Mouse (Mus musculus) kidney, postnatal 4 days (tissue): ENCODE results near the gene Snrpd3.
"Not testable (repeated sequence)": the region's sequence is repeated elsewhere in the genome, so short reads cannot be mapped to it uniquely, and the experiment has no call there.

Experiments used
- DNase-seq, 2 experiments: peaks; one replicate each; pipeline ENCODE4 v3.0.0; 2021; ENCODE audit warnings: mixed read lengths in 2 of 2

Gene Snrpd3

DNA sequence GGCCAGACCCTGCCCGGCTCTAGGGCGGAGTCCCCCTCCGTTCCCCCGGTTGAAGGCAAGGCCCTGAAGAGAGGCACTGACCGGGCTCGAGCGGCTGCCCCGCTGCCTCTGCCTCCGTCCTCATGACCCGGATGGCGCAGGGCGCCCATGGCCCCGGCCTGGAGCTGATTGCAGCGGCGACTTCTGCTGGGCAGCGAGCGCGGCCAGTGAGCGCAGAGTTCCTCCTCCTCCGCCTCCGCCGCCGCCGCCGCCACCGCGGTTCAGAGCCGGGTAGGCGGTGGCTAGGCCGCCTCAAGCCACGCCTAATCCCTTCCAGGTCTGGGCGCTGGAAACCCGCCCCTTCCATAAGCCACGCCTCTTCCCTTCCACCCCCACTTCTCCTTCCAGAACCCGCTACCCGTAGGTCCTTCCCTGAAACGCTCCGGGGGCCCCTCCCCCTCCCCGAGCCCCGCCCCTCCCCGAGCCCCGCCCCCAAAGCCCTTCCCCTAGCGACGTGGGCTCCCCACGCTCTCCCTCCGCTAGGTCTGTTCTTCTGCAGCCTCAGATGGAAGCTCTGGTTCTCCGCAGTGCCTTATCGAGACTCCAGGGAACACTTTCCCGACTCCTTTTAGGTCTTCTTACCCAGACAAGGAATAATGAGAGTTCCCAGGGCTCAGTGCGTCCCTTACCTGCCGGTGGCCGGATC lies at the start of gene Snrpd3:
Gene Snrpd3 (plus strand): TSS at position 479 of the 685 bp plus-strand sequence.
- peak; percentile 93 to 96 for DNase-seq

DNA sequence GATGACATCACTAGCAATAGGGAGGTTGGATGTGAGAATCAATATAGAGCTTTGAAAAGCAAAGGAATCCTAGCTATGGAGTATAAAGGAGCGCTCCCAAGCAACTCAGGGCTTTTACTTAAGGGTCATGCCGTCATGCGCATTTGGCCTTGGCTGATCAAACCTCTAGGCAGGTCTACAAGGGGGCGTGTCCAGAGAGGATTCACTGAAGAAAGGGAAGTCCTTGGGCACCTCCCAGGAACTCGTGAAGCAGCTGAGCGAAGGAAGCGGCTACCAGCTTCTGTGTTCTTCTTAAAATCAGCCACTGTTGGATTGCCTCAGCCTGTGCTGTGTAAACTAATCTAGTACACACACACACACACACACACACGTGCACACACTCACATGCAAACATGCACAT lies 43.9 kb upstream of the Snrpd3 start:
- DNase-seq: no peak

DNA sequence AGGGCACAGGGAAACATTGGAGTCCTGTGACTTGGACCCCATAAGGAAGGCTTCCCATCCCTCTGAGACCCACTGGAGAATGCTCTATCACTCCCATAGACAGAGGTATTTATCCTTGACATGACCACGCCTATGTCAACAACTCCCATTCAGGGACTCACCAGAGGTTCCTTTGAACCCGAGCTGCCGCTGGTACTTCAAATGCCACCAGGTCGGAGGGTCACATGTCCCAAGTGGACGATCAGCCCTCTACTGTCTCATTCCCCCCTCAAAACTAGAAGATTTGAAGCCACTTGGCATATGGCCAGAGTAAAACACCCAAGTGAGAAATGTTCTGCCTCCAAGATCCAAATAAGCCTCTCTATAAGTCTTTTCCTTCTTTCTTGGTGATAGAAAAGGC lies 42.8 kb upstream of the Snrpd3 start:
- no peak for DNase-seq

DNA sequence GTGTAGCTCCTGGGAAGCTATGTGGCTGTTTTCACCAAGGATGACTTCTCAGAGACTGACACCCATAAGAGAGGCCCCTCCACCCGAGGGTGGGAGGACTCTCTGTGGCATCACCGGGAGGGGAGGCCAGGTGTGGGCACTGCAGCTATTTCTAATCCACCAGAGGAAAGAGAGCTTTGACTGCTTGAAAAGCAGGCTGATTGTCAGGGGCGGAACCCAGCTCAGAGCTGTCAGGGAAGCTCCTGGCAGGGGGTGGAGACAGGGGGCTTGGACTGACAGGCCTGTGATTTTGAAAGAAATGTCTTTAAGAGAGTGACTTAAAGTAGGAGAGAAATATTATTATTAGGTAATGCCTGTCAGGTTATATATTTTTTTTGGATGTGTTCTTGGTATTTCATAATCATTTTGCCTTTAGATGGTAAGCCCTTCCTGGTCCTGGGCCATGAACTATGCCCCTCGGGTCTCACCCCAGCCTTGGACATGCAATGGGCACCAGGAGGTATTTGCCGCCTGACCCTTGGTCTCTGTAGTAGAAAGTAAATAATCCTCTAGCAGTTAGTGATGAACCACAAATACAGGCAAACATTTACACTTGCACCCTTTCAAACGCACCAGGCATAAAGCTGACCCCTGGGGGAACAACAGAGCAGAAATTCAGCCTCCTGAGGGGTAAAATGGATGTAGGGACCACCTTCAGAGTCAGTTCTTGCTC lies 42.1 kb upstream of the Snrpd3 start:
- not testable (repeated sequence) for DNase-seq

DNA sequence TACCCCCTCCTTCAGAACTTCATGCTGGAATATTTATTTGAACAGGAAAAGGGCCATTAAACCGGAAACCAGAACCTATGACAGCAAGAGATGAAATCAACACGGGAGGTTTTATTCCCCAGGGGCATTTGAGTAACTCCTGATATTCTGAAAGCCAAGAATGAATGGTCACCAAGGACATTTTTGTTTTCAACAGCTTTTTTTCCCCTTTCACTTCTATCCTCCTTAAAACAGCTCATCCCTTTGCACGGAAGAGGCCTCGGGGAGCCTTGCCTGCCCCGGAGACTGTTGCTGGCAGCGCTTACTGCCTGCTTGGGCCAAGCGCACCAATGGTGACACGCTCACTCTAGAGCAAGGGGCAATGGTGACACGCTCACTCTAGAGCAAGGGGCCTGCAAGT lies 40.3 kb upstream of the Snrpd3 start:
- peak in 1 of 2 experiments; percentile 33 for DNase-seq

DNA sequence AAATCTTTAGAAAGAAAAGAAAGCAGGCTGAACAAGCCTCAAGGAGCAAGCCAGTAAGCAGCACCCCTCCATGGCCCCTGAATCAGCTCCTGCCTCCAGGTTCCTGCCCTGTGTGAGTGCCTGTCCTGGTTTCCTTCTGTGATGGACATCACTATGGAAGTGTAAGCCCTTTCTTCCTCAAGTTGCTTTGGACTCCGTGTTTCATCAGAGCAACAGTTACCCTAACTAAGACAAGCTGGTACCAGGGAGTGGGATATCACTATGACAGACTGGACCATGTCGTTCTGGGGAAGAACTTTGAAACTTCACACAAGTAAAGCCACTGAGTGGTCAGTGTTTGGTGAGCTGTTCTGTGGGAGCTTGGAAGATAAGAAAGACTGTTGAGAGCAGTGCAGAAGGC lies 37.4 kb upstream of the Snrpd3 start:
- no peak for DNase-seq

DNA sequence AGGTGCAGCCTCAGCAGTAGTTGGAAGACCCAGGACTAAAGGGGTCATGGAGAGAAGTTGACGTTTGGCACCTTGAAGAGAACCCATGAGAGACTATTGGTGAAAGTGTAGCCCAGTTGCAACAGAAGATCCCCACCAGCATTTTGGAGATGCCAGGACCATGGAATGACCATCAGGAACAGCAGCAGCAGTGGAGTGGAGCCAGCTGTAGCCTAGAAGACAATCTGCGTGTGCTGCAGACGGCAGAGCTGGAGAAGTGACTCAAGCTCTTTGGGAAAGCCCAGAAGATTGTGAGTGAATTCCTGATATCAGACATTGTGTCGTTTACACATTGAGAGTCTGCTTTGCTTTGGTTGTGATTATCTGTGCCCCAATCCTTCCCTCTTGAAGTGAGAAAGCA lies 35.6 kb upstream of the Snrpd3 start:
- no peak for DNase-seq

DNA sequence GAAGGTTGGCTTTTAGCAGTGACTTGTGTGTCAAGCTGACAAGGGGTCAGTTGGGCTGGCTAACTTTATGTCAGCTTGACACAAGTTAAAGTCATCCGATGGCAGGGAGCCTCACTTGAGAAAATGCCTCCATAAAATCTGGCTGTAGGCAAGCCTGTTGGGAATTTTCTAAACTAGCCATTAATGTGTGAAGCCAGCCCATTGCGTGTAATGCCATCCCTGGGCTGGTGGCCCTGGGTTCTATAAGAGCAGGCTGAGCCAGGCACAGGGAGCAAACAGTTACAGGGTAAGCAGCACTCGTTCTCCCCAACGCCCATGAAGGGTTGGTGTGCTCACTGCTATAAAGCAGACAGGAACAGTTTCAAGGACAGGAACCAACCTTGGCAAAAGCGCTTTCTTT lies 35.1 kb upstream of the Snrpd3 start:
- DNase-seq: no peak

DNA sequence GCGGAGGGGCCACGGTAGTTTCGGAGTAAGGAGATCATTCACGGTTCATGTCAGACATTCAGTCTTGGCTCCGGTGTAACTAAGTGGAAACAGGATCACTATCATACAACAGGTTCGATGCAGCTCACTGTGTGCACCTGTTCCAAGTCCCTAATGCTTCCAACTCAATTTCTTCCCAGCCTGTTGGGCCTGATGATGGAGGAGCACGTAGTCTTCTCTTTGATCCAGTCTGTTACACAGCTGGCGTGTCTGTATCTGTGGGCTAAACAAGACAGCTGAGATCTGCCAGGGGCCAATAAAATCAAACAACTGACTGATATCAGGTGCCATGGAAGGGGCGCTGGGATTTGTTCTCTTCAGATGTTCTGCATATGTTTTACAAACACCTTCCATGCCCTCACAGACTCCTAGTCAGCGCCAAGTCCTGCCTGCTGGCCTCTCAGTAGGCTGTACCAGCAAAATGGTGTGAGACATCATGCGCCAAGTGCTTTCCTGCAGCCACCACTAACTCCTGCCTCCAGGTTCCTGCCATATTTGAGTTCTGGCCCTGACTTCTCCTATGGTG lies 34.4 kb upstream of the Snrpd3 start:
- no peak for DNase-seq

DNA sequence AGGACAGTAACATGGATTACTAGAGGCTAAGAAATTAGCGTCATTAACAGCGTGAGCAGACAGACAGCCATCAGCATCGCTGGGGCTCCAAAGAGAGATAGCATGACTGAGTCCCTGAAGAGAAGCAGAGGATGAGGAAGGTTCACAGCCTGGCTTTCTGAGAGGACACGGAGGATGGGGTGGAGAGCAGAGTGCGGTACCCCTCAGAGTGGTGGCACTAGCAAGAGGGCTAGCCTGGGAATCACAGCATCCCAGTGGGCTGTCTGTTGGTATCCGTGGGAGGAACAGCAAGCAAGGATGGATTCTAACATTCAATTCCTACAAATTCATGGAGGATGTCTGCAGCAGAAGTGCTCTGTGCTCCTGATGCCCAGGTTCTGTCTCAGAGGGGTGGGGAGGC lies 33.3 kb upstream of the Snrpd3 start:
- no peak for DNase-seq

DNA sequence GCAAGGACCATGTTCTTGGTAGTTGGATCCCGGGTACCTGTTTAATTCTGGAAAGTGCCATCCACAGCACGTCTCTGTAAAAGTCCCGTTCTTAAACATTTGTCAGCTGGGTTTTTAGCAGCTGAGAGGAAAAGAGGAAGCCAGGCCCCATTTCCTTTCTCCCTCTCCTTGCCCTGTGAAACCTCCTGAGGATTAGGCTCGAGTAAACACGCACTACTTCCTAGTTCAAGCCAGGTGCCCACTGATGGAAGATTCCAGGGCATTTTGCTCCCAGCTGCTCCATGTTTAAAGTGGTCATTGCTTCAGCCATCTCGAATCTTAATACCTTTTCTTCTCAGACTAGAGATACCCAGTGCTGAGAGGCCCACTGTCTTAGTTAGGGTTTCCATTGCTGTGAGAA lies 32.6 kb upstream of the Snrpd3 start:
- DNase-seq: no peak

DNA sequence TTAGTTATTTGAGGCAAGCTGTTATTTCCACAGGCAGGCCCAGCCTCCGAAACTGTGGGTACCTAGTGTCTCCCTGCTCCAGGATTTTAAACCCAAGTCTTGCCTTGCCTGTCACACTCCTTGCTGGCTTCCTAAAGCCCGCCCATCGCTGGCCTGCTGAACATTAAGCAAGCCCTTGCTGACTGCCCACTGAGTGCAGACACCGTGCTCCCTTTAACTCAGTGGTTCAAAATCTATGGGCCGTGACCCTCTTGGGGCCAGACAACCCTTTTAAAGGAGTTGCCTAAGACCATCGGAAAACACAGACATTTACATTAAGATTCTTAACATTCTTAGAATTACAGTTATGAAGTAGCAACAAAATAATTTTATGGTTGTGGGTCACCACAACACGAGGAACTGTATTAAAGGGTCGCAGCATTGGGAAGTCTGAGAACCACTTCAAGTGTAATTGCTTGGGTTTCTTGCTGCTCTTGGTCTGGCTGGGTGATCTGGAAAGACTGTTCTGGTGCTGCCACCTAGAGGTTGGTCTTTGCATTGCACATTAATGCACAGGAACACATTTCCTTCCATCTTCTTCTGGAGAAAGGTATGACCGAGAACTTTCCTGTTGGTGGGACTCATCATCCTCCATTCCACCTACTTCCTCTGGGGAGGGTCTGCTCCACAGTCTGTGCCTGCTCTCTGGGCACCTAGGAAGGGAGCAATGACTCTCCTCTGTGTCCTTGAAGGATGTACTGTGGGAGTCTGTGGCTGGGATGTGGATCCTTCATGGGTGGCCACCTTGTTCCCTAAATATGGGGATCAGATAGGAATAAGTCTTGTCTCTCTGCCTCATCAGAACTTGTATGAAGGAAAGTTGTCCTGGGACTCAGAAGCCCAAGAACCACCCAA lies 31.0 kb upstream of the Snrpd3 start:
- peak; percentile 90 to 92 for DNase-seq

DNA sequence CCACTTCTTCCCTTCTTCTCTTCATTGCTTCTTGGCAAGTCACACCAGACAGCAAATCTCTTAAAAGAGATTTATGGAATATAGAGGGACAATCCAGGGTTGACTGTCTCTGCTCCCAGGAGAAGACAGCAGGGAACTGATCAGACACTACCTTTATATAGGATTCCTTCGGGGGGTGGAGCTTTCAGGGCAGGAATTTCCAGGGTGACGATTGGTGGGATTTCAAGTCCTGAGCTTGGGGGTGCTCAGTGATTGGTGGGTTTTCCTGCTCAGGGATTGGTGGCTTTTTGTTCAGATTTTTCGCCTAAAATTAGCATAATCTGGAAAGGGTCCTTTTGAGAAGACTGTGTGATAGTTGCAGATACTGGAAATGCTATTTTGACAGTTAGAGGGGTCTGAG lies 30.2 kb upstream of the Snrpd3 start:
- no peak for DNase-seq

DNA sequence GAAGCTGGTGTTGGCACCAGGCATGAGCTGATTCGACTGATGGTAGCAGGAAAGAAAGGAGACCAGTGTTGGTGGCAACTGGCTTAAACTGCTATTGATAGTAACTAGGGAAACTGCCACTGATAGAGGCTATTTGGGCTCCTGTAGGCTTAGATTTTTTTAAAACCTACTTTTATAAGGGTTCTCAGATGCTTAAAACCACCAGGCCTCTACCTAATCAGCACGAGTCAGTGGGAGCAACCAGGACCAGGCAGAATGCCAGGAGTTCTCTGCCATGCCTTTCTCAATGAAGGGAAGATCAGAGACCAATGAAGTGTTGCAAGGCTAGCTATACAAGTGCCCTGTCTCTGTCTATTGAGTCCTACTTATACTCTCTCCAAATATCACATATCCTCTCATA lies 27.8 kb upstream of the Snrpd3 start:
- DNase-seq: no peak

DNA sequence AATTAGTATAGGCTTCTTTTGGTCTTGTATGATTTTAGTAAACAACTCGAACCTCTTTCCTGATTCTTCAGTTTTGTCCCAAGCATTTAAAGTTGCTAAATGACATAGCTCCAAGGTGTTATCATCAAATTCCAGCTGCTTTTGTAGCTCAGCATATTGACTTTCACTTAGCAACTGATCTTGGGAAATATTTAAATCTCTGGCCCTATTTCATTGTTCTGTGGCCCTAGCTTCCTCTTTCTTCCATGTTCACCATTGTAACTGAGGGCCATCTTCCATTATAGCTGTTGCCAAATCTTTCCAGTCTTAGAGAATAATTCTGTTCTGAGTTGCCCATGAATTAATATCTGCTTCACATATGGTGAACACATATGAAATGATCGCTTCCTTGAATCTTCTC lies 26.6 kb upstream of the Snrpd3 start:
- DNase-seq: no peak

DNA sequence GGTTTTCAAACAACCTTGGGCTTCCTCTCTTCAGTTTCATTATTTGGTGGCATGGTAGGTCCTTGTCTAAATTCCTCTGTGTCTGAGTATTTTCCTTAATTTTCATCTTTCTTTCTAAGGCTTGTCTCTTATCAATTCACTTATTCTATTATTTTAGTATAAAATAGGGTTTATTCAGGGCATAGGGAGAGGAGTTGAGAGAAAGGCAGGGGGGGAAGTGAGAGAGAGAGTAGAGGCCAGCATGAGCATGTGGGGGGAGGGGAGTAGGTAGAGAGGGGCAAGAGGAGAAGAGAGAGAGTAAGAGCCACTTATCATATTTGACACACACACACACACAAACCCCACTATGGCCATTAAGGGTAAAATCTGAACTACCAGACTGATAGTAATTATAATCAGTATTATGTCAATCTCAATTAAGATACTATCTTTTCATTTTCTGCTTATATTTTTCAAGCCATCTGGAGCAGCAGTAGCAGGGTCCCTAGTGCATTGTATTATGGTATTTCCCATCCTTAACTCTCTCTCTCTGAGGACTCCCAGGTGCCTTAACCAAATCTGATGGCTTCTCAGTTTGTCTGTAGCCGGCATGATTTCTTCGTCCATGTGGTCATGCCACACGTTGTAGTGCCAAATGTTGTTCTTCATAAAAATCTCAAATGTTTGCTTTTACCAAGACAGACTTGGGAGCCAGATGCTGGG lies 26.0 kb upstream of the Snrpd3 start:
- DNase-seq: no peak

DNA sequence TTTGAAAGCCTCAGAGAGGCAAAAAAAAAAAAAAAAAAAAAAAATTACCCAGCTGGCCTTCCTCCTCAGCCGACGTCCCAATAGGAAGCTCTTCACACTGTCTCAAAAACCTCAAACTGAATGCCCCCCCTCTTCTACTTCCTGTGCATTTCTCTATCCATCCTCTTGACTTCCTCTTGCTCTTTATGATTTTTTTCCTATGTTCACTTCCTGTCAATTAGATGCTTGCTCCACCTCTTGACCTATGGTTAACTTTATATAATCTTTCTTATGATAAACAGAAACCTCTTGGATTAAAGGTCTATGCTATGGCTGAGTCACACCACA lies 25.5 kb upstream of the Snrpd3 start:
- no peak for DNase-seq

DNA sequence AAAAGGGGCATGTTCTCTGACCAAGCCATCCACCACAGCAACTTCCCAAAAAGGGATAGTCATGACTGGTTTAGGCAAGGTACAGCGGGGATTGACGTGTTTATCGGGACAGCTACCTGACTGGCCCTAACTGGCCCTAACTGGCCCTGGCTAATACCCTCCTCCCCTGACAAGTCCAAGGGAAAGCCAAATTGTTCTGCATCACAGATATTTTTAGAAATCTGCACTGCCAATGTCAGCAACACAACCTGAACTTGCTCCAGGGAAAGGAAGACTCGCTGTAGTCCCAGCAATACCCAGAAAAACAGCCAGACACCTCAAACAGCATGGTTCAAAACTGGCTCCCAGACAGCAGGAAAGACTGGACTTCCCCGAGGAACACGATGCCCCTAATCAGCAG lies 22.0 kb upstream of the Snrpd3 start:
- no peak for DNase-seq

DNA sequence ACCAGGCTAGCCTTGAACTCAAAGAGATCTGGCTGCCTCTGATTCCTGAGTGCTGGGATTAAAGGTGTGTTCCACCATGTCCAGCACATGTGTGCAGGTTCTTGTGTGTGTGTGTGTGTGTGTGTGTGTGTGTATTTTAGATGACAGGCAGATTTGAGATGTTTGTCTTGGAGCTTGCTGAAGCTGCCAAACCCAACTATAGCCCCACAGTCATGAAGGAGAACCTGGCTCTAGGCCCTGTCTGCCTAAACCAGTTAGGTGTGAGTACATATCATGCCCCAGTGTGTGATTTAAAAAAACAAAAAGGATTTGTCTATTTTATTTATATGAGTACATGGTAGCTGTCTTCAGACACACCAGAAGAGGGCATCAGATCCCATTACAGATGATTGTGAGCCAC lies 21.4 kb upstream of the Snrpd3 start:
- DNase-seq: no peak

DNA sequence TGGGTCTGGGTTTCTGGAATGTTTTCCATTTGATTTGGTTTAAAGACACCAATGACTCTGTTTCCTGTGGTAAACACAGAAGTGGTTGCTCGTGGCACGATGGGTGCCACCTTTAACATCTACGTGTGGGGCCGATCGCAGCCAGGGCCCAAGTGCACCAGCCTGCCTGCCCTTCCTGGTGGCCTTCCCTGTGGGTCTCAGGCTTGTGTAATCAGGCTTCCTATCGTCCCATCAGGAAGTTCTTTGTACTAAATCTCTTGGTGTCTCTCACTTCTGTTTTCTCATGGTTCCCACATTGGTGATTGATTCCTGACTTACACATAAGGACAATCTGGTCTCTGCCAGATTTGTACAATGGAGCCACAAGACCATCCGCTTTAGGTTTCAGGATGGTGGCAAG lies 18.1 kb upstream of the Snrpd3 start:
- not testable (repeated sequence) for DNase-seq

DNA sequence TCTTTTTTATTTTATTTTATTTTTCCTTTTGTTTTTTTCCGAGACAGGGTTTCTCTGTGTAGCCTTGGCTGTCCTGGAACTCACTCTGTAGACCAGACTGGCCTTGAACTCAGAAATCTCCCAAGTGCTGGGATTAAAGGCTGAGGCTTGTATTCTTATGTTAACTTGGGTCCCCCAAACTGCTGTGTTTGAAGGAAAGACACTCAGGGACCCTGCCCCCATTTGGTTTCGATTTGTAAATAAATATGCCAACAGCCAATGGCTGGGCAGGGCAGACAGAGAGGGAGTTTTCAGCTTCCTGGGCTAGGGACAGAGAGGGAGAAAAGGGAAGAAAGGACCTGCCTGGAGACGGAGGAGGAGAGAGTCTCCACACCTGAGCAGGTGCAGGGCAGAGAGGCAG lies 17.6 kb upstream of the Snrpd3 start:
- no peak for DNase-seq

DNA sequence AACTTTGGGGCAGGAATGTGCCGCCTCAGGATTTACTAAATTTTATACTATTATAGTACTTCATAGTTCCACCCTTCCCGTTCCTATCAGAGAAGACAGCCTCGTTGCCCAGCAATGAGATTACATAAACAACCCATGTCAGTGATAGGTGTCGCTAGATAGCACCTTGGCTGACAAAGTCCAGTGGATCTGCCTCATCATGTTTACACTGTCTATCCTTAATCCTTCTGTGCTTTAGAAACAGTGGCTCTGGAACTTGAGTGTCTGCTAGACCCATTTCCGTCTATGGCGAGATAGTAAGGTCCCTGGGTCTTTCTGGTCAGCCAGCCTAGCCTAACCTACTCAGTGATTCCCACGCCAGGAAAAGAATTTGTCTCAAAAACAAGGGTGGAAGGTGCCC lies 17.0 kb upstream of the Snrpd3 start:
- no peak for DNase-seq

DNA sequence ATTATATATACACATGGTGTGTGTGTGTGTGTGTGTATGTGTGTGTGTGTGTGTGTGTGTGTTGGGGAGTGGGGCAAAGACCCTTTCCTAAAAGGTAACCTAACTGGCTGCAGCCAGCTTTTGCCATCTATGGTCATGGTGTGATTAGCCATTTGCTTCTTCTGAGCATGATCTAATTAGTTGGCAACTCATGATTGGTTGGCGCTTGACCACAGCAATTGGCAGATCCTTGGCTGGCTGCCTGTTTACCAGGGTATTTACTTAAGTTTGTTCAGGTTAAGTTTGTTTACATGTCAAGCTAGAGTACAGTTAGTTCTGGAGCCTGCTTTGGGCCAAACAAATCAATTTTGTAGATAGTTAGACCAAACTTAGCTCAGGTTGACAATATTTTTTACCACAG lies 15.7 kb upstream of the Snrpd3 start:
- DNase-seq: no peak
